Mouse (Mus musculus) left cerebral cortex, postnatal 14 days (tissue): ENCODE measurements around the gene Ccsap. TPM values are rescaled to one million over a fixed set of nuclear protein-coding genes. Genes with fewer than 3 reads are reported as not detected.

Experiments
- DNase-seq, 2 experiments: peaks; one replicate each; pipeline ENCODE4 v3.0.0; 2021 to 2022; ENCODE audit warnings: low spot score in 2 of 2, mixed read lengths in 1 of 2
- intact Hi-C: fragments of 180-260 bp; cut with DNase I; formaldehyde crosslinking; loops from one replicate; pipeline ENCODE4 v1.15.1; 2025
- long read RNA-seq, 2 experiments: library from polyadenylated mRNA; stranded (forward); transcript quantifications; one replicate each; pipeline ENCODE4 v2.0.0; 2021
- total RNA-seq, 2 experiments: library from RNA; stranded (reverse); gene quantifications; 2 replicates each; pipeline ENCODE4 v1.2.3; 2021

The Ccsap gene
- 10 to 100 TPM; 69.8 to 73.6 TPM for total RNA-seq
- long read RNA-seq, experiment 1, transcript Ccsap-202 (4 exons, 2,673 nt): minor isoform, 74 of 169 reads
- long read RNA-seq, experiment 1, transcript Ccsap-201 (3 exons, 2,390 nt): major isoform, 85 of 169 reads
- long read RNA-seq, experiment 1, partial matches to known transcripts: 3 of 169 reads
- long read RNA-seq, experiment 1, other reads (novel, unspliced or antisense): 7 of 169 reads
- long read RNA-seq, experiment 2, transcript Ccsap-201 (3 exons, 2,390 nt): major isoform, 81 of 141 reads
- long read RNA-seq, experiment 2, transcript Ccsap-202 (4 exons, 2,673 nt): minor isoform, 49 of 141 reads
- long read RNA-seq, experiment 2, partial matches to known transcripts: 4 of 141 reads
- long read RNA-seq, experiment 2, other reads (novel, unspliced or antisense): 7 of 141 reads

DNA sequence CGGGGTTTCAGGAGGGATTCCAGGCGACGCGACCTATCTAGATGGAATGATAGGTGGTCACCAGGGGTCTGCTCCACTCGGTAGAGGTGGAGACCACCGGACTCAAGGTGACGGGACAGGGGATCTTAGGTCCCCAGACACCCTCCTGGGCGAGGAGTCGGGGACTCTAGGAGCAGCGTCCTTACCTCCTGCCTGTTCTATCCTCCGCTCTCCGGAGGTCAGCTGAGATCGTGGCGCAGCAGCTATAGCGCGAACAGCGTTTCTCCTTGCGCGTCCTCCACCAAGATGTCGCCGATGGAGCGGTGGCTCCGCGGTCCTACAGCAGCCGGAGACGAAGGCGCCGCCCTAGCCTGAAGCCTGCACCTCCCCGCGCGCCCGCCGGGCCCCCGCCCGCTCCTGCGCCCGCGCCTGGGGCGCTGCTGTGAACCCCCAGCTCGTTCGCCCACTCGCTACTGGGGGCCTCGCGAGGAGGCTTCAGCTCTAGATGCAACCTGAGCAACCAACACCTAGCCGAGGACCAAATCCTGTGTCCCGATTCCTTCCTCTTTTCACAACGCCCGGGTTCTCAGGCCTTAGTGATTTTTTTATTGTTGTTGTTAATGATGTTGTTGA lies at the start of gene Ccsap:
Gene Ccsap (minus strand): TSS at position 562 of the 612 bp plus-strand sequence.
- peak; percentile 69 to 71 for DNase-seq
- intact Hi-C loops: loop anchor here (5.0 kb wide), 1 partner anchor 33 kb away; the partner anchor contains the start of gene Acta1

DNA sequence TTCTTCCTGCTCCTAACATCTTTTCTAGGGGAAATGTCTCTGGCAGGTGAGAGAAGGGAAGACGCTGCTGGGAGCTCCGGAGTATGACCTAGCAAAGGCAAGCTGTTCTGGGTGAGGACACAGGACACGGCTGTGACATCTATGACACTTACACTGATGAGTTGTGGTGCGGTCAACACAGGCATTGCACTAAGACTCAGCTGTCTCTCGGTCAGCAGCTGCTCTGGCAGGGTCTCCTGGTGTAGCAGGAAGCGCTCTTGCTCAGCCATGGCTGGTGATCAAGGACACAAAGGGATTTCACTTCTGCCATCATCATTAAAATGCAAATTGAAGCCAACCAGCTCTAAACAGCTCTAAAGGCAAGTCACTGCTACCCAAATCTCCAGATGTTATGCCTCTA lies 47.6 kb upstream of the Ccsap start:
- no peak for DNase-seq
- intact Hi-C loops: loop anchor here (5.0 kb wide), 2 partner anchors 75 to 115 kb away; no protein-coding TSS in a partner anchor

DNA sequence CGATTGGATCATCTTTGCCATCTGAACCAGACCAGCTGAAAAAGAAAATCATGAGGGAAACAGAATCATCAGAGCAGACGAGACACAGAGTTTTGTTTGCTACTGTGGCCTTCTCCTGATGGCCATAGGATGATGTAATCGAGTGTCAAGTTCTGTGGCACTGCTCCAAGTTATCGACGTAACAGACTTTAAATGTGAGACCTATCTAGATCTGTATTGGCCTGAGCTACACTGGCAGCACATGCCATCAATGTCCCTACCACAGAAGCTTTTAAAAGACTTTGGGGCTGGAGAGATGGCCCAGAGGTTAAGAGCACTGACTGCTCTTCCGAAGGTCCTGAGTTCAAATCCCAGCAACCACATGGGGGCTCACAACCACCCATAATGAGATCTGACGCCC lies 42.6 kb upstream of the Ccsap start:
- no peak for DNase-seq
- intact Hi-C loops: no loop called here

DNA sequence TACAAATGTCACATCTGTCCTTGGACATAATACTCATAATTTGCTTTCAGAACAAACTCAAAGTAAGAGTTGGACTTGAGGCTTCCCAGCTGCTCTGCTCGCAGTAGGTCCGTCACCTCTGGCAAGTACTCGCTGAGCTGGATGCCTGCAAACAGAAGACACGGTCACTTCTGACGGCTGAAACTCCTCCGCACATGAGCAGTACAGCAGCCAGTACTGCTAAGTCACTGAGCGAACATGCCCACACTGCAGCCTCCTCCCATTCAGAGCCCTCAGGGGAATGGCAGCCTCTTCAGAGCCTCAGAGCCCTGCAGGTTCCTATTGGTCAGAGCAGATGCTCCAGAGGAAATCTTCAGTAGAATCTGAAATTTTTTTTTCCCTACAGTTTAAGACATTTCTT lies 39.4 kb upstream of the Ccsap start:
- DNase-seq: no peak
- intact Hi-C loops: no loop called here

DNA sequence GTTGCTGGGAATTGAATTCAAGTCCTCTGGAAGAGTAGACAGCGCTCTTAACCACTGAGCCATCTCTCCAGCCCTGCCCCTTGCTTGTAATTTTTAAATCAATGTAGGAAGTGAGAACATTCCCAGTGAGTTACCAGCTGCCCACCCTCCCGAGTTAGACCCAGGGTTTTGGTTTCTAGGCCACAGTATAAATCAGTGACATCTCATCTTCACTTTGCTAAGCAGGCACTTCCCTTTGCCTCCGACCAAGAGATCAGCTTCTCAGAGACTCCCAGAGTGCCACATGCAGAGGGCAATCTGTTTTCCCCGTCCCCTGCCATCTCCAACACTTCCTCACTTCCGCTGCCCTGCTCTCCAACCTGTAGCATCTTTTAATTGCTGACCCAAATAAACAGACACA lies 38.6 kb upstream of the Ccsap start:
- DNase-seq: no peak
- intact Hi-C loops: no loop called here

DNA sequence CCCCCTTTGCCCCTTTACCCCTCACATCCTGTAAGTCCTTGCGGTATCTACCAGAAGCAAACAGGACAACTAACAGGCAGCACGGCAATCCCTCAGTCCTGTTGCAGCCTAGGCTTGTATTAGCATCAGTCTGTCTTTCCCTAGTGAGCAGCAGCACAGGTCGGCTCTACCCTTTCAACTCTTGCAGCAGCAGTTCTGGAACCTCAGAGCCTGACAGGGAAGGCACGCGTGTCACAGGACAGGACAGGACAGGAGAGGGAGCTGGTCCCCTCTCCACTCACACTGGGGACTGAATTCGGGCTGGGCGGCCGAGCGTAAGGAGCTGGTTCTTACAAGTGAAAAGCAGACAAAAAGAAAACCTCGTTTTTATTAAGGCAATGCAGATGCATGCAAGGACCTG lies 36.8 kb upstream of the Ccsap start:
- no peak for DNase-seq
- intact Hi-C loops: no loop called here

DNA sequence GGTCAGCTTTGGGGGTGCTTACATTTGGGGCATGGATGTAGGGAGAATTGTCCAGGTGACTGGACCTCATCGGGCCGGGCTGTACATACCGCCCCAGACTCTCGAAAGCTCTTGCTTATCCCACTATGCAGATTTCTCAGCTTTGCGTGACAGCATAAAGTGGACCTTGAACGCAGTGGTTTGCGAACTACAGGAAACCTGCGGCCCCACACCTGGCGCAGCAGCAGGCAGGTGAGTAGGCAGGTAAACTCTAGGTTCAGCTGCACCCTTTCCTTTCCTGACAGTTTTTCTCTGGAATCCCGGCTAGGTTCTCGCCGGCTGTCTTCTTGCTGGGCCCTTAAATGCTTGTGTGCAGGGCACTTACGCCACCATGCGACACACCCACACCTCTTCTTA lies 36.4 kb upstream of the Ccsap start:
- intact Hi-C loops: no loop called here
- DNase-seq: no peak

DNA sequence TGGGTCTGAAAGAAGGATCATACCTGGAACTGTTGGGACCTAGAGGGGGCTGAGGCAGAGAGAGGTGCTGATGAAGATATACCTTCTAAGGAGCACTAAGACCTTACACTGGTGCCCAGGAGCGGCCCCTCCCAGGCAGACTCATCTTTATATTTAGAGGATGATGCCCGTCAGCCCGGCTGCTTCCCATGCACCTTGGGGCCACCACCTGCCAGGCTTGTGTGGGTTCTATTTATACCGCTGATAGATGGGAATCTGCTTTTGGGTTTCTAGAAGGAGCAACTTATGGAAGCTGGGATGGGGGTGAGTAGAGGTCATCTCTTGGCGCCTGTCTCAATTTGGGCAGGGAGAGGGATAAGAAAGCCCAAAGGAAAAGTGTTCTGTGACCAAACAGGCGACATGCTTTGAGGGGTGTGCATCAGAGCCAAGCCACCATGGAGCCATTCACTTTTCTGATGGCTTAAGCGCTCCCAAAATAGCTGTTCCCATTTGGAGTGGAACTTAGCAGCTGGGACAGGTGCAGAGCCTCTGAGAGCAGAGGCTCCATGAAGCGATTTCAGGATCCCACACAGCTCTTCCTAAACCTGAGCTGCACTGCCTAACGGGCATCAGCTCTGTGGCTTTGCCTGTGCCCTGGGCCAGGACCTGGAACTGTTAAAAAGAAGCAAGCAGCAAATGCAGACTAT lies 35.8 kb upstream of the Ccsap start:
- intact Hi-C loops: no loop called here
- no peak for DNase-seq

DNA sequence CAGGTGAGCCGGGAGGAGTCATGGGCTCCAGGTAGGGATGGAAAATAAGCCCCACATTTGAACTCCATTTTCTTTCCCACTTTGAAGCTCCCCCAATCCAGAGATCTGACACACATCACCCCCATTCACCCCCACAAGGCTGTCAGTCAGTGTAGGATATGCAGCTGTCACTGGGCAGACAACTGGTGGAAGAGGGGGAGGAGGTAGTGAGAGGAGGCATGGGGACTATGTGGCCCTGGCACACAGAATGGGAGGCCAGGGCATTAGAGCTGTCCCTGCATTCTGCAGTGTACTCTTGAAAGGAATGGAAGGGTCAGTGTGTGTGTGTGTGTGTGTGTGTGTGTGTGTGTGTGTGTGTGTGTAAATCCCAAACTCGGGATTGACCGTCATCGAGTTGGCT lies 35.2 kb upstream of the Ccsap start:
- DNase-seq: no peak
- intact Hi-C loops: no loop called here

DNA sequence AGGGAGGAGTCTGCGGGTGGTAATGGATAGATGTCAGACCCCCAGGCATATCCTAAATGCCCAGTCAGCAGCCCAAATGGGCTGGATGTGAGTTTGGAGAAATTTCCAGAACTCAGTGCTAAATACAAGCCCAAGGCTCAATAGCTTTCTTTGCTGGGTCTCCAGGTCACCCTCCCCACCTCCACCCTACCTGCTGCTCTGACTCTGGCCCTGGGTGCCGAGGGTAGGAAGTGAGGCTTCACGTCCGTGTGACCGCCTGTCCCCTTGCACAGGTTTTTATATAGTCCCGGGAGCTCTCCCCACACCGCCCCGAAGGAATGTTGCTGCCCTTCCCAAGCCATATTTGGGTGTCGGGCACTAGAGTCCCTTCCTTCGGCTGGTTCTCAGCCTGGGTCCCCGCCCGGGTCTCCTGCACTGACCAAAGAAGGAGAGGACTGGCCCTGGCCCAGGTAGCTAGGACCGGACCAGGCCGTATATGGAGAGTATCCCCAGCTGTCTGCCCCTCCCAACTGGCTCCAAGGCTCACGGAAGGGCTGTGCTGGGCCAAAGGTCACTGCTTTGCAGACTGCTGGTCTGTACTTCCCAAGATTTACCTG lies 34.6 kb upstream of the Ccsap start, which contains the start of gene Acta1:
Gene Acta1 (minus strand): TSS at position 250 of the 596 bp plus-strand sequence.
- DNase-seq: no peak
- intact Hi-C loops: loop anchor here (5.0 kb wide), 1 partner anchor 37 kb away; no protein-coding TSS in a partner anchor

DNA sequence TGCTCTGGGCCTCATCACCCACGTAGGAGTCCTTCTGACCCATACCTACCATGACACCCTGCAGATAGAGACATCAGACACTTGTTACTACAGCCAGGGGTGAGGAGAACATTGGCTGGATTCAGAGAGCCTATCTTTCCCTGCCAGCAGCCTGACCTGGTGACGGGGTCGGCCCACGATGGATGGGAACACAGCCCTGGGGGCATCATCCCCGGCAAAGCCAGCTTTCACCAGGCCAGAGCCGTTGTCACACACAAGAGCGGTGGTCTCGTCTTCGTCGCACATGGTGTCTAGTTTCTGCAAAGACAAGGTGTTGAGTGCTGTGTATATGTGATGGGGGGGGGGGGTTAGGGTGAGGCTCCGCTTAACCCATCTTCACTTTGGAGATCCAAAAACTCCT lies 33.4 kb upstream of the Ccsap start:
- no peak for DNase-seq
- intact Hi-C loops: loop anchor here (5.0 kb wide), 1 partner anchor 36 kb away; no protein-coding TSS in a partner anchor

DNA sequence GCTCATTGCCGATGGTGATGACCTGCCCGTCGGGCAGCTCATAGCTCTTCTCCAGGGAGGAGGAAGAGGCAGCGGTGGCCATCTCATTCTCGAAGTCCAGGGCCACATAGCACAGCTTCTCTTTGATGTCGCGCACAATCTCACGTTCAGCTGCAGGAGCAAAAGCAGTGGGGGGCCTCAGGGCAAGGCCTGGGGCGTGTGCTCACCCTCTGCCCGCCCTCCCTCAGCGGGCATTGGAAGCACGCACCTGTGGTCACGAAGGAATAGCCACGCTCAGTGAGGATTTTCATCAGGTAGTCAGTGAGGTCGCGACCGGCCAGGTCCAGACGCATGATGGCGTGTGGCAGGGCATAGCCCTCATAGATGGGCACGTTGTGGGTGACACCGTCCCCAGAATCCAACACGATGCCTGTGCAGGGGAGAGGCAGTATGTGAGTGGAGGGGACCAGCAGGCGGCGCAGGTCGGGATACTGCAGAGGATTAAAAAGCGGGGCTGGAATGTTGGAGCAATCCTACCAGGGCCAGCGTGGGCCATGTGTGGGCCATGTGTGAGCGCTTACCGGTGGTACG lies 32.7 kb upstream of the Ccsap start:
- intact Hi-C loops: loop anchor here (5.0 kb wide), 1 partner anchor 35 kb away; no protein-coding TSS in a partner anchor
- no peak for DNase-seq

DNA sequence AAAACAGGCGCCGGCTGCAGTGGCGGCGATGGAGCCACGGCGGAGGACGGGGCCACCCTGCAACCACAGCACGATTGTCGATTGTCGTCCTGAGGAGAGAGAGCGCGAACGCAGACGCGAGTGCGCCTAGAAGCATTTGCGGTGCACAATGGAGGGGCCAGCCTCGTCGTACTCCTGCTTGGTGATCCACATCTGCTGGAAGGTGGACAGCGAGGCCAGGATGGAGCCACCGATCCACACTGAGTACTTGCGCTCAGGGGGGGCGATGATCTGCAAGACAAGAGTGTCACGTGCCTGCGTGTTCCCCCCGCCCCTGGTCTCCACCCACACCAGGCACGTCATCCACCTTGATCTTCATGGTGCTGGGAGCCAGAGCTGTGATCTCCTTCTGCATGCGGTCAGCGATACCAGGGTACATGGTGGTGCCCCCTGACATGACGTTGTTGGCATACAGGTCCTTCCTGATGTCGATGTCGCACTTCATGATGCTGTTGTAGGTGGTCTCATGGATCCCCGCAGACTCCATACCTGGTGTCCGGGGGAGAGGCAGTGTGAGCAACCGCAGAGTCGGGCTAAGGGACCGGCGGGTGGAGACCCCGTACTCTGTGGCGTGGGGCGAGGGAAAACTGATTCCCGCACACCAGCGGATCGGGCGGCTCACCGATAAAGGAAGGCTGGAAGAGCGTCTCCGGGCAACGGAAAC lies 32.0 kb upstream of the Ccsap start:
- intact Hi-C loops: loop anchor here (5.0 kb wide), 1 partner anchor 35 kb away; no protein-coding TSS in a partner anchor
- peak; percentile 80 to 84 for DNase-seq

DNA sequence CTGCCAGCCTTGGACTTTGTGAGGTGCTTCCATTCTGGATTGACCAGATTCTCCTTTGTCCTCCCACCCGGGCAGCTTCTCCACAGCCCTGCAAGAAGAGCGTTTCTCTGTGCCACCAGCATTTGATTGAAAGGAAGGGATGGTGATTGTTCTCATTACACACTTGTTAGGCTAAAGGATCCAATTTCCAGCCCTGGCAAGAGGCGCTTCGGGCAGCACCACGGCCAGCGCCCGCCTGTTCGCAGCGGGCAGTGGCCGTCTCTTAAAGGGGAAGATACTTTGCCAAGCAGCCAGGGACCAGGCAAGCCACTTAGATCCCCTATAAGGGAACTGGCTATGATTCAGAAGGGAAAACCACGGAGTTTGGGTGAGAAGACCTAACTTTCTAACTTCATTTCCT lies 31.3 kb upstream of the Ccsap start:
- DNase-seq: no peak
- intact Hi-C loops: loop anchor here (5.0 kb wide), 1 partner anchor 34 kb away; no protein-coding TSS in a partner anchor

DNA sequence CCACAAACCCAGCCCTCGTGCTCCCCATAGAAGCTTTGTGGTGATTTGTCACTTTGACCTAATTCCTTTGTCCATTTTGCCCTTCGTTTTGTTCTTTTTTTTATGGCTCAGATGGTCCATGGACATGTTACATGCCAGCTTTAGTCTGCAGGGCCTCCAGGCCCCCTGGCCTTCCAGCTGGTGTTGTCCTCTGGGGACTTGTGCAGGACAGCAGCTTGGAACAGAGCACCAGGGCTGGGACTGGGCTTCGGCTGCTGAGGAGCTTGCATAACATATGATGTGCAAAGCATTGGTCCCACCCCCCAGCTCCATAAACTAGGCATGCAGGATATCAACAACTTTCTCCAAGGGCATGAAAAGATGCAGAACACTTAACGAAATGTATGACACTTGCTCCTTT lies 29.8 kb upstream of the Ccsap start:
- intact Hi-C loops: loop anchor here (5.0 kb wide), 1 partner anchor 32 kb away; no protein-coding TSS in a partner anchor
- no peak for DNase-seq

DNA sequence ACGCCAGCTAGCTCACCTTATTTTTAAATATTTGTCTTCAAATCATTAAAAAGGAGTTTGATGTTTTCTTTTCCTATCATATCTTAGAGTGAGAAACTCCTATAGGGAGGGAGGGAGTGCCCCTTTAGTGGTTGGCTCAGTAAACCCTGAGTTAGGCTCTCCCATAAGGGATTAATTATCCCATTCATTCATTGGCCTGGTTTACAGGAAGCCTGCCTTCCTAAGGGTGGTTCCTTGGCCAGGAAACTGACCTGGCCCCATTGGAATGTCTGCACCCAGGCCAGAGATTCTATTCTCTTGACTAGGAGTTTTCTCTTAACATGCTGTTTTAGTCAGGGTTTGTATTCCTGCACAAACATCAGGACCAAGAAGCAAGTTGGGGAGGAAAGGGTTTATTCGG lies 27.9 kb upstream of the Ccsap start:
- intact Hi-C loops: no loop called here
- no peak for DNase-seq

DNA sequence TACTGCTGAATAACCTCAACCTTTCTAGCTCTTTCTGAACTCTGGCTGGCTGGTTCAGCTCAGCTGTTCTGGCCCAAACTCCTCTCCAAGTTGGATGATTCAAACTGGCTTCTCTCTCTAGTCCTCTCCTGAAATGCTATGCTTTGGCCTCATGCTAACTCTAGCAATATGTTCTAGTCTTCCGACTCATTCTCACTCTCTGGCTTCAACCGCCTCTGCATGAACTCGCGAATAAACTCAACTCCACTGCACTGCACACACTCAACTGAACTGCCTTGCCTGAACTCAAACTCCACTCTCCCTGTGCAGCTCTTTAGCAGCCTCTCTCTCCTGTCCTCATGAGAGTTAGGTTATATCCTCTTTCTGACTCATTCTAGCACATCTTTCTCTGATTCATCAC lies 27.2 kb upstream of the Ccsap start:
- no peak for DNase-seq
- intact Hi-C loops: no loop called here

DNA sequence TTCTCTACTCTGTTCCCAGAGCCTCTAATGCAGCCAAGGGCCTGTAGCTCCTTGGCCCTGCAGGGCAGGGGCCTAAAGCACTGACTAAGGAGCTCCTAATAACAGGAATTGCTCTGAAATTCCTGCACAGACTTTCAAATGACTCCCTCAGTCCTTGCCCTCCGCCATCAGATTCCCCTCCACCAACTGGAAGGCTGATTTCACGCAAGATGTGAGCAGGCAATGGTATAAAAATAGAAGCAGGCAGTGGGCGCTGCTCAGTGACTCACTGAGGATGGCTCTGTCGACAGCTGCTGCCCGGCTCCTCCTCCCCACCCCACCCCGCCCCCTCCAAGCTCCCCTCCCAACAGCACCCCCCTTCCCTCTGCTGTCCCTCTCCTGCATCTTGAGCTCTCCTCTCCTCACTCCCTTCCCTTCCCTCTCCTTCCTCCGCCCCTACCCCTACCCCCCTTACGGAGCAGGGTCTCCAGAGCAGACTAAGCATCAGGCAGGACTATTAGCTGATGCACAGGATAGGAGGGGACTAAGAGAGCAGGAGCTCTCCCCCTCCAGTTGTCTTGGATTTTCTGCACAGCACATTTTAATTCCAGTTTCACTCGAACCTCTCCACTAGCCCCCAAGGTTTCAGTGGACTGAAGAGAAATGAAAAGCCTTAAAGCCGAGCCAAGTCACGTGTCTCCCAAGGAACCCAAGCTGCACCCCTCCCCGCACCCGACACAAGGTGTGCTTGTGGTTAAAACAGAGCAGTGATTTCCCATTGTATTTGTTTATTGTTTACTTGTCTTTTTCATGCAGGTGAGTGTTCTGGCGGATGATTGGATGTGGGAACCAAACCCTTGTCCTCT lies 24.9 kb upstream of the Ccsap start:
- DNase-seq: peak; percentile 82 to 92
- intact Hi-C loops: loop anchor here (5.0 kb wide), 1 partner anchor 43 kb away; no protein-coding TSS in a partner anchor
